Mouse (Mus musculus): Measurements from ENCODE around the gene Zfp93.

GRCm38 (mm10) chr7:24274456-24274855 lies 4.2 kb downstream of the Zfp93 start:
- TF ChIP-seq GATA1 (IDR thresholded peaks at IDR 0.05; ENCODE audit: low read length) (no peak), TAL1 (IDR thresholded peaks at IDR 0.05; ENCODE audit: low read length) (no peak)
